Mouse (Mus musculus): ENCODE data around the gene Prm2.
"Not testable (repeated sequence)": the region's sequence is repeated elsewhere in the genome, so short reads cannot be mapped to it uniquely, and the experiment has no call there.

Prm2 gene

GRCm38 (mm10) chr16:10810376-10810775, 14.4 kb upstream of the Prm2 start:
- no peak for DNase-seq

- DNase-seq, result no peak
Measured at GRCm38 (mm10) chr16:10805789-10806527, 10.0 kb upstream of the Prm2 start, which contains the start of gene Prm1. Gene Prm1, minus strand, starts transcription at chr16:10805839.

GRCm38 (mm10) chr16:10802420-10802819, 6.5 kb upstream of the Prm2 start:
- DNase-seq, result not testable (repeated sequence)

GRCm38 (mm10) chr16:10790702-10791101, 5.2 kb downstream of the Prm2 start, which contains the start of gene Prm3:
Gene Prm3, minus strand, starts transcription at chr16:10790914.
- no peak for DNase-seq

GRCm38 (mm10) chr16:10788866-10789265, 7.1 kb downstream of the Prm2 start:
- no peak for DNase-seq

- DNase-seq, result peak in 1 of 2 experiments; percentile 28
Measured at GRCm38 (mm10) chr16:10788271-10788670, 7.7 kb downstream of the Prm2 start, which contains the start of gene Tnp2. Gene Tnp2, minus strand, starts transcription at chr16:10788660.

GRCm38 (mm10) chr16:10787548-10788058, 8.3 kb downstream of the Prm2 start:
- no peak for DNase-seq

GRCm38 (mm10) chr16:10786782-10787547, 9.0 kb downstream of the Prm2 start:
- no peak for DNase-seq

GRCm38 (mm10) chr16:10786288-10786687, 9.6 kb downstream of the Prm2 start:
- peak; percentile 85 to 92 for DNase-seq

GRCm38 (mm10) chr16:10785371-10786231, 10.3 kb downstream of the Prm2 start, which contains the start of gene Socs1:
Gene Socs1, minus strand, starts transcription at chr16:10785536.
- DNase-seq, result peak; percentile 94 to 97

GRCm38 (mm10) chr16:10784793-10785370, 11.1 kb downstream of the Prm2 start:
- DNase-seq, result peak; percentile 97

- peak; percentile 64 to 78 for DNase-seq
Measured at GRCm38 (mm10) chr16:10783883-10784792, 11.8 kb downstream of the Prm2 start.

GRCm38 (mm10) chr16:10783451-10783850, 12.5 kb downstream of the Prm2 start:
- no peak for DNase-seq

GRCm38 (mm10) chr16:10783152-10783434, 12.8 kb downstream of the Prm2 start:
- no peak for DNase-seq

GRCm38 (mm10) chr16:10782377-10783151, 13.4 kb downstream of the Prm2 start:
- no peak for DNase-seq

GRCm38 (mm10) chr16:10781862-10782371, 14.0 kb downstream of the Prm2 start:
- DNase-seq, result peak in 1 of 2 experiments; percentile 33

GRCm38 (mm10) chr16:10780631-10781120, 15.3 kb downstream of the Prm2 start:
- no peak for DNase-seq

- no peak for DNase-seq
Measured at GRCm38 (mm10) chr16:10777579-10778160, 18.3 kb downstream of the Prm2 start.

- DNase-seq, result no peak
Measured at GRCm38 (mm10) chr16:10776322-10776721, 19.6 kb downstream of the Prm2 start.

- no peak for DNase-seq
Measured at GRCm38 (mm10) chr16:10774726-10775125, 21.2 kb downstream of the Prm2 start.
